ENCODE assay signal across 12 mouse cellular contexts in the genomic region with DNA sequence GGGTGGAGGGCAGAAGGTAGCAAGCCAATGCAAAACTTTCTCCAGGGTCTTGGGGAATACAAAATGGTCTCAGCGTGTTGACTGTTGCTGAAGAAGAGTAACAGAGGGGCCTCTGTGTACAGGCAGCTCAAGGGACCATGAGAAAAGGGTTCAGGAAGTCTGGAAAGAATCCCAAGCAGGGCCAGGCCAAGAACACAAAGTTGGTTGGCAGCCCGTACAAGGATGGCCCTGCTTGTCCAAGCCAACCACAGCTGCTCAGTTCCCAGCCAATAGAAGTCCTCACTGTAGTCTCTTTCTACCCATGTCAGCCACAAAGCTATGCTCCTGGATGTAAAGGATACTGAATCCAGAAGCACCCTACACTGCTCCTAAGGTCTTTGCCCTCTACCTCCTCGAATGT. TPM values are rescaled to one million over a fixed set of nuclear protein-coding genes. Genes with fewer than 3 reads are reported as not detected.
DNase-seq lines count a peak whose midpoint lies in the region; ATAC-seq lines count a peak whose summit lies in the region.
"Had no signal": no experiment of that assay in that cellular context is flagged by ENCODE, and none has a peak within 500 bp of the region (broad histone marks: within the 10 kb centered on the region; RNA-seq: fewer than 3 reads in every experiment).

No protein-coding gene starts in this region.

- no peaks in the 10 kb centered on the region for H3K36me3 ChIP-seq in heart, embryonic 12.5 days
- H3K36me3 ChIP-seq in neural tube, embryonic 14.5 days (ENCODE audit: control insufficient read depth, insufficient read depth, low read length) = no peaks in the 10 kb centered on the region
- no peaks in the 10 kb centered on the region for H3K36me3 ChIP-seq in neural tube, embryonic 15.5 days

- ATAC-seq in heart, embryonic 12.5 days (ENCODE audit: insufficient number of reproducible peaks, low FRiP score) = no peak
- ATAC-seq in neural tube, embryonic 14.5 days (ENCODE audit: low read depth) = no peak
- ATAC-seq in neural tube, embryonic 15.5 days (ENCODE audit: low FRiP score) = no peak

- no peaks in the 10 kb centered on the region for H3K9me3 ChIP-seq in heart, embryonic 12.5 days (replicated peaks)
- H3K9me3 ChIP-seq in neural tube, embryonic 14.5 days (ENCODE audit: control insufficient read depth, low read length) = no peaks in the 10 kb centered on the region
- H3K9me3 ChIP-seq in neural tube, embryonic 15.5 days (replicated peaks) = no peaks in the 10 kb centered on the region

- H3K27ac ChIP-seq in heart, embryonic 12.5 days (ENCODE audit: poor library complexity, severe bottlenecking) = no peak overlapping the region
- H3K27ac ChIP-seq in neural tube, embryonic 14.5 days (ENCODE audit: low read depth, low read length) = peak overlapping the region; percentile 34; the same call in 1 of the 2 replicates
- H3K27ac ChIP-seq in neural tube, embryonic 15.5 days (replicated peaks) = no peak overlapping the region
- H3K27ac ChIP-seq: liver, embryonic 14.5 days; macrophage had no signal

- peak; percentile 66 for DNase-seq in adrenal gland, postnatal 14 days
- DNase-seq in adrenal gland, postnatal 25 days = no peak
- DNase-seq in heart, adult 8-10 months (ENCODE audit: low spot score) = peak; percentile 43
- DNase-seq in skeletal muscle tissue, adult 2 months (ENCODE audit: low read depth, low spot score) = peak; percentile 75
- no peak for DNase-seq in urinary bladder, postnatal 10 days (ENCODE audit: low spot score)
- DNase-seq: kidney, postnatal 25 days had no signal

- no peak overlapping the region for H3K4me2 ChIP-seq in heart, embryonic 12.5 days
- H3K4me2 ChIP-seq in neural tube, embryonic 14.5 days (ENCODE audit: low read depth, low read length) = no peak overlapping the region
- H3K4me2 ChIP-seq in neural tube, embryonic 15.5 days = no peak overlapping the region

- H3K27me3 ChIP-seq in heart, embryonic 12.5 days (replicated peaks) = no peaks in the 10 kb centered on the region
- H3K27me3 ChIP-seq in neural tube, embryonic 14.5 days (ENCODE audit: control insufficient read depth, insufficient read depth, low read length) = no peaks in the 10 kb centered on the region
- H3K27me3 ChIP-seq in neural tube, embryonic 15.5 days (replicated peaks) = no peaks in the 10 kb centered on the region

- H3K9ac ChIP-seq in heart, embryonic 12.5 days = no peak overlapping the region
- no peak overlapping the region for H3K9ac ChIP-seq in neural tube, embryonic 14.5 days (replicated peaks; ENCODE audit: low read depth, low read length)
- no peak overlapping the region for H3K9ac ChIP-seq in neural tube, embryonic 15.5 days (replicated peaks)
- H3K9ac ChIP-seq: liver, embryonic 14.5 days had no signal

- 68% methylated on average over 3 of the region's 3 CpGs for WGBS in heart, embryonic 12.5 days
- WGBS in neural tube, embryonic 14.5 days = 83% methylated on average over 3 of the region's 3 CpGs
- WGBS in neural tube, embryonic 15.5 days = 82% methylated on average over 3 of the region's 3 CpGs

- no peaks in the 10 kb centered on the region for H3K4me1 ChIP-seq in heart, embryonic 12.5 days (replicated peaks)
- no peaks in the 10 kb centered on the region for H3K4me1 ChIP-seq in neural tube, embryonic 14.5 days (ENCODE audit: control insufficient read depth, insufficient read depth, low read length)
- H3K4me1 ChIP-seq in neural tube, embryonic 15.5 days = peaks cover 26% of the 10 kb centered on the region

- no peak overlapping the region for H3K4me3 ChIP-seq in heart, embryonic 12.5 days
- no peak overlapping the region for H3K4me3 ChIP-seq in neural tube, embryonic 14.5 days (ENCODE audit: low read depth, low read length)
- H3K4me3 ChIP-seq in neural tube, embryonic 15.5 days (replicated peaks) = no peak overlapping the region

RNA-seq across cellular contexts. Expression of a gene that starts 40.4 kb away (rescaled TPM):
- 18.9 and 19.5 TPM in 2 replicates for total RNA-seq in adrenal gland, postnatal 14 days (2021)
- total RNA-seq in adrenal gland, postnatal 25 days (2021) = 23.3 and 23.4 TPM in 2 replicates
- total RNA-seq in heart, adult 8-10 months (2022) = 1 to 10 TPM; 7.4 to 9.8 (median 9.0) TPM
- polyA plus RNA-seq in heart, embryonic 12.5 days (2016; fragmentation: Nextera tagmentation; extraction: Ambion mirVana) = 4.8 TPM in 2 replicates
- 9.1 and 12.6 TPM in 2 replicates for polyA plus RNA-seq in neural tube, embryonic 14.5 days (2014; fragmentation: Nextera tagmentation; extraction: Ambion mirVana)
- polyA plus RNA-seq in neural tube, embryonic 15.5 days (2015; fragmentation: Nextera tagmentation; extraction: Ambion mirVana) = 7.8 TPM in 2 replicates

RNA-seq across cellular contexts. Expression of a gene that starts 54.1 kb away (rescaled TPM):
- total RNA-seq in adrenal gland, postnatal 14 days (2021) = 6.6 and 6.8 TPM in 2 replicates
- 8.8 and 12.8 TPM in 2 replicates for total RNA-seq in adrenal gland, postnatal 25 days (2021)
- under 1 TPM; 0.20 to 0.75 (median 0.23) TPM for total RNA-seq in heart, adult 8-10 months (2022)
- 1.4 and 1.6 TPM in 2 replicates for polyA plus RNA-seq in heart, embryonic 12.5 days (2016; fragmentation: Nextera tagmentation; extraction: Ambion mirVana)
- 10.6 and 13.0 TPM in 2 replicates for polyA plus RNA-seq in neural tube, embryonic 14.5 days (2014; fragmentation: Nextera tagmentation; extraction: Ambion mirVana)
- polyA plus RNA-seq in neural tube, embryonic 15.5 days (2015; fragmentation: Nextera tagmentation; extraction: Ambion mirVana) = 5.1 and 5.6 TPM in 2 replicates
- total RNA-seq: monocyte, adult 5-6 weeks had no signal
- polyA plus RNA-seq: macrophage had no signal

Comparison
In these comparisons a context has a peak if more than half of its experiments do, and no peak if none do; other contexts are left out.
1. DNase-seq: peak in adrenal gland, postnatal 14 days (single experiment), heart, adult 8-10 months (single experiment) and skeletal muscle tissue, adult 2 months (single experiment); none in adrenal gland, postnatal 25 days (single experiment) and urinary bladder, postnatal 10 days (single experiment).